Mouse (Mus musculus) olfactory bulb, adult 2 months (tissue): ENCODE measurements around the gene Bend5.

ENCODE experiments used
- CTCF ChIP-seq: fragments of 200-500 bp; IDR thresholded peaks from 2 replicates; pipeline ENCODE4 v1.5.1; 2012; ENCODE audit warnings: low read depth, mild to moderate bottlenecking, low read length, moderate library complexity; ENCODE audit not compliant: insufficient read depth
- POLR2A ChIP-seq: fragments of 200-500 bp; IDR thresholded peaks from 2 replicates; pipeline ENCODE4 v1.6.1; 2012; ENCODE audit warnings: mild to moderate bottlenecking, low read depth, low read length, moderate library complexity; ENCODE audit not compliant: insufficient read depth

DNA sequence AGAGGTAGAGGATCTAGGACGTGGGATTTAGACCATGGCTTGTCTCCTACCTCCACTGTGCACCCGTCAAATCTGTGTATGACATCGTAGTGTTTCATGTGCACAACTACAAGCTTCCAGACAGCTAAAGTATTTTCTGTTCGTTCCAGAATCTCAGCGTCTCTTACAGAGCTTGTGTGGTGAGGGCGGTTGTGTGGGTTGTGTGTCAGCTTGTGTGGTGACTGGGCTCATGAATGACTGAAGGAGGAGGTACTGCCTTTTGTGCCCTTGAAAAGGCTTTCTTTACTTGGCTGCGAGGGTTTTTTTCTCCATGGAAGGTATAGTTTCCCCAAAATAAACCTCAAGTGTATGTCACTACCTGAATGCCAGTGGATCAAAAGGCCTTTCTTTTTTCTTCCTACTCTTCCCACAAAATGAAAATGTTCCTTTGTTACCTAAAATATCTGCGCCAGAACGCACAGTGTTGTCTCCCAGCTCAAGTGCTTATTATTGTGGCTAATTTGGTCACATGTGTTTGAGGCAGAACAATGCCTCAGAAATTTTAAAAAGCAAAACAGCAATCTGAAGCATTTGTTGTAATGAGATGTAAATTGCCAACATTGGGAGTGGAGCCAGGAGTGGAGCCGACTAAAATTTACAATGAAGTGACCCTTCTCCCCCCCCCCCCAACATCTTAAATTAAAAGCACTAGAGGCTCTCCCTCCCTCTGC lies 29.3 kb downstream of the Bend5 start:
- no peak for TF ChIP-seq CTCF
- TF ChIP-seq POLR2A: no peak
